Mouse (Mus musculus) liver, embryonic 15.5 days (tissue): ENCODE results near the gene Ap4s1. TPM values are rescaled to one million over a fixed set of nuclear protein-coding genes. Genes with fewer than 3 reads are reported as not detected.

ENCODE experiments used
- polyA plus RNA-seq: library from polyadenylated mRNA; unstranded; fragments of >200 nt; fragmentation: Nextera tagmentation; extraction: Ambion mirVana; gene quantifications from 2 replicates; pipeline ENCODE4 v1.2.1, GENCODE M21; 2015

The Ap4s1 gene
- polyA plus RNA-seq, 1 experiment from 2014 or later = 13.7 TPM

Other genes starting within 250 kb of the Ap4s1 start
- gene Coch, start 97.7 kb upstream of the Ap4s1 start, polyA plus RNA-seq = 0.07 and 0.10 TPM in 2 replicates
- gene Strn3, start 864 bp downstream of the Ap4s1 start, polyA plus RNA-seq = 13.1 and 13.9 TPM in 2 replicates
- gene Hectd1, start 138.5 kb downstream of the Ap4s1 start, polyA plus RNA-seq = 24.0 and 29.4 TPM in 2 replicates